Mouse (Mus musculus): ENCODE measurements around the gene Dmpk.
"Not testable (repeated sequence)": the region's sequence is repeated elsewhere in the genome, so short reads cannot be mapped to it uniquely, and the experiment has no call there.

Gene Dmpk

GRCm38 (mm10) chr7:19083701-19084100 lies at the start of gene Dmpk:
TSS of gene Dmpk (plus strand) at chr7:19083849.
- no peak for DNase-seq (ENCODE audit: low read depth, low spot score)

GRCm38 (mm10) chr7:19044616-19045015 lies 39.0 kb upstream of the Dmpk start:
- no peak for DNase-seq (ENCODE audit: low read depth, low spot score)

- DNase-seq (ENCODE audit: low read depth, low spot score): no peak
These were observed 37.2 kb upstream of the Dmpk start for GRCm38 (mm10) chr7:19046286-19047069.

- DNase-seq (ENCODE audit: low read depth, low spot score): no peak
These were observed 35.6 kb upstream of the Dmpk start for GRCm38 (mm10) chr7:19048006-19048527.

GRCm38 (mm10) chr7:19049252-19049651 lies 34.4 kb upstream of the Dmpk start:
- DNase-seq (ENCODE audit: low read depth, low spot score): no peak

- DNase-seq (ENCODE audit: low read depth, low spot score): no peak
These were observed 33.5 kb upstream of the Dmpk start for GRCm38 (mm10) chr7:19050172-19050571.

- DNase-seq (ENCODE audit: low read depth, low spot score): no peak
These were observed 32.5 kb upstream of the Dmpk start for GRCm38 (mm10) chr7:19051161-19051560.

GRCm38 (mm10) chr7:19052345-19053135 lies 31.1 kb upstream of the Dmpk start:
- DNase-seq (ENCODE audit: low read depth, low spot score): no peak

GRCm38 (mm10) chr7:19053136-19053532 lies 30.5 kb upstream of the Dmpk start:
- no peak for DNase-seq (ENCODE audit: low read depth, low spot score)

GRCm38 (mm10) chr7:19054047-19054776 lies 29.4 kb upstream of the Dmpk start, which contains the start of gene Rsph6a:
TSS of gene Rsph6a (plus strand) at chr7:19054690.
- DNase-seq (ENCODE audit: low read depth, low spot score): peak; percentile 72

GRCm38 (mm10) chr7:19054777-19055076 lies 28.9 kb upstream of the Dmpk start:
- DNase-seq (ENCODE audit: low read depth, low spot score): no peak

GRCm38 (mm10) chr7:19055108-19055507 lies 28.5 kb upstream of the Dmpk start:
- DNase-seq (ENCODE audit: low read depth, low spot score): no peak

- no peak for DNase-seq (ENCODE audit: low read depth, low spot score)
These were observed 26.2 kb upstream of the Dmpk start for GRCm38 (mm10) chr7:19057405-19057804.

- no peak for DNase-seq (ENCODE audit: low read depth, low spot score)
These were observed 17.8 kb upstream of the Dmpk start for GRCm38 (mm10) chr7:19065896-19066295.

GRCm38 (mm10) chr7:19067063-19067462 lies 16.6 kb upstream of the Dmpk start:
- no peak for DNase-seq (ENCODE audit: low read depth, low spot score)

- no peak for DNase-seq (ENCODE audit: low read depth, low spot score)
These were observed 15.7 kb upstream of the Dmpk start for GRCm38 (mm10) chr7:19067935-19068334.

- DNase-seq (ENCODE audit: low read depth, low spot score): no peak
These were observed 14.9 kb upstream of the Dmpk start for GRCm38 (mm10) chr7:19068707-19069106.

- no peak for DNase-seq (ENCODE audit: low read depth, low spot score)
These were observed 14.1 kb upstream of the Dmpk start for GRCm38 (mm10) chr7:19069500-19069899.

GRCm38 (mm10) chr7:19071024-19071423 lies 12.6 kb upstream of the Dmpk start:
- not testable (repeated sequence) for DNase-seq (ENCODE audit: low read depth, low spot score)

GRCm38 (mm10) chr7:19073504-19073903 lies 10.1 kb upstream of the Dmpk start:
- no peak for DNase-seq (ENCODE audit: low read depth, low spot score)

GRCm38 (mm10) chr7:19074494-19074893 lies 9.2 kb upstream of the Dmpk start:
- no peak for DNase-seq (ENCODE audit: low read depth, low spot score)

- DNase-seq (ENCODE audit: low read depth, low spot score): no peak
These were observed 8.4 kb upstream of the Dmpk start for GRCm38 (mm10) chr7:19075231-19075630.
